In the genomic region with DNA sequence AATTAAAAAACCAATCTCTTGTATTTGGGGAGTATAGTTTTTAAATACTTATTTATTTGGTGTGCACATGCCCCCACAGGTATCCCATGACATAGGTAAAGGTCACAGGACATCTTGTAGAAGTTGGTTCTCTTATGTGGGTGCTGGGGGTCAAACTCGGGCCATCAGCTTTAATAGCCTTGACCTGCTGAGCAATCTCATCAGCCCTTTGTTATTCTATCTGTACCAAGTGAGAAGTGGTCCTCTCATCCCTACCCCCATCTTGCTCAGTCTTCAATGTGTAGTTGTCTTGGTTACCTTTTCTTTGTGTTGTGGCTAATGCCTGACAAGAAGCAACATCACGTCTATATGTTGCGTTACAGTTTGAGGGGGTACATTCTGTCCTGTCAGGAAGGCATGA, we compare ENCODE assay signal across 21 mouse cellular contexts. TPM values are rescaled to one million over a fixed set of nuclear protein-coding genes. Genes with fewer than 3 reads are reported as not detected.
A peak's percentile ranks its signal among the peaks of the same experiment; 100 is the strongest.
DNase-seq lines count a peak whose midpoint lies in the region; TF ChIP-seq lines count a peak whose summit lies in the region.
"Had no signal": no experiment of that assay in that cellular context is flagged by ENCODE, and none has a peak within 500 bp of the region (broad histone marks: within the 10 kb centered on the region; RNA-seq: fewer than 3 reads in every experiment).

No protein-coding gene starts in this region.

- no peak for TF ChIP-seq CTCF in brain, embryonic 14.5 days (IDR thresholded peaks at IDR 0.05; ENCODE audit: borderline replicate concordance, extremely low read depth, insufficient read depth, insufficient read length)

- TF ChIP-seq POLR2A in brain, embryonic 14.5 days (IDR thresholded peaks at IDR 0.05; ENCODE audit: borderline replicate concordance, extremely low read depth, insufficient read depth, insufficient read length, poor library complexity, severe bottlenecking), result no peak

- peak; percentile 52 for DNase-seq in ES-CJ7 (ENCODE audit: low read depth, low spot score)
- peak; percentile 66 for DNase-seq in R1 (ENCODE audit: low read depth, low spot score)
- peak; percentile 2 for DNase-seq in brain, embryonic 14.5 days (ENCODE audit: low read depth)
- DNase-seq in right cerebral cortex, postnatal 10 days (ENCODE audit: low spot score in 2 of 2), result no peak
- no peak for DNase-seq in thymus, postnatal 0 days (ENCODE audit: low spot score)
- DNase-seq: adrenal gland, adult 8-10 months; adrenal gland, postnatal 14 days; adrenal gland, postnatal 36 days; cerebellum, adult 11 months; cerebellum, adult 18-20 months; cerebellum, adult 8-10 months; cerebellum, adult 9-11 months; cerebellum, postnatal 14 days; cerebellum, postnatal 36 days; embryo, embryonic 11 days had no signal

RNA-seq across cellular contexts. Expression of a gene that starts 6.5 kb away (rescaled TPM):
- 0.23 and 0.48 TPM in 2 replicates for polyA plus RNA-seq in brain, embryonic 14.5 days (2012; rRNA removed)
- 17.1 and 20.1 TPM in 2 replicates for polyA plus RNA-seq in thymus, postnatal 0 days (2015; fragmentation: Nextera tagmentation; extraction: Ambion mirVana)
- polyA plus RNA-seq: C2C12; embryonic facial prominence, embryonic 11.5 days; erythroblast, embryonic 14.5 days; forebrain, embryonic 10.5 days; forebrain, embryonic 13.5 days; G1E had no signal

RNA-seq across cellular contexts. Expression of a gene that starts 56.9 kb away (rescaled TPM):
- 47.1 and 67.7 TPM in 2 replicates for polyA plus RNA-seq in brain, embryonic 14.5 days (2012; rRNA removed)
- 68.3 and 76.3 TPM in 2 replicates for polyA plus RNA-seq in thymus, postnatal 0 days (2015; fragmentation: Nextera tagmentation; extraction: Ambion mirVana)
- polyA plus RNA-seq: erythroblast, embryonic 14.5 days had no signal

Comparison
In these comparisons a context has a peak if more than half of its experiments do, and no peak if none do; other contexts are left out.
1. DNase-seq: peak in ES-CJ7 (single experiment), R1 (single experiment) and brain, embryonic 14.5 days (single experiment); none in right cerebral cortex, postnatal 10 days (0 of 2) and thymus, postnatal 0 days (single experiment).
2. RNA of a gene that starts 6.5 kb away (polyA plus RNA-seq): 17.1 to 20.1 TPM in thymus, postnatal 0 days; 0.23 to 0.48 TPM in brain, embryonic 14.5 days; every median in the first group is over 10 times any median in the second.